Mouse (Mus musculus): ENCODE measurements at regions not wholly inside any gene's neighbourhood (a gene's known extent, or its start where the extent isn't known, plus 50 kb on each side); places are given as distances from the start of the nearest gene placed in this dataset.

- DNase-seq (ENCODE audit: low spot score), result no peak
Observed at GRCm38 (mm10) chr3:36275502-36275901, 53.4 kb upstream of the Qrfpr start.
